Mouse (Mus musculus): ENCODE results near the gene Dstyk.

Gene Dstyk

GRCm38 (mm10) chr1:132388813-132389803 lies 28.2 kb upstream of the Dstyk start:
- no peak for DNase-seq

- DNase-seq: peak; percentile 40
These were observed 27.3 kb upstream of the Dstyk start for GRCm38 (mm10) chr1:132389886-132390585.

GRCm38 (mm10) chr1:132390691-132391579 lies 26.4 kb upstream of the Dstyk start, which contains the start of gene Tmcc2:
Gene Tmcc2, minus strand, starts transcription at chr1:132391281.
- DNase-seq: peak; percentile 55

GRCm38 (mm10) chr1:132391580-132392022 lies 25.8 kb upstream of the Dstyk start:
- DNase-seq: peak; percentile 71

GRCm38 (mm10) chr1:132392872-132393271 lies 24.5 kb upstream of the Dstyk start:
- no peak for DNase-seq

GRCm38 (mm10) chr1:132396705-132397104 lies 20.6 kb upstream of the Dstyk start:
- DNase-seq: no peak

GRCm38 (mm10) chr1:132400538-132400937 lies 16.8 kb upstream of the Dstyk start:
- DNase-seq: no peak

GRCm38 (mm10) chr1:132401843-132402242 lies 15.5 kb upstream of the Dstyk start:
- DNase-seq: no peak

GRCm38 (mm10) chr1:132410657-132411056 lies 6.7 kb upstream of the Dstyk start:
- DNase-seq: no peak

- DNase-seq: no peak
These were observed 962 bp upstream of the Dstyk start for GRCm38 (mm10) chr1:132416244-132416942.

GRCm38 (mm10) chr1:132416943-132417290 lies 438 bp upstream of the Dstyk start:
- no peak for DNase-seq

GRCm38 (mm10) chr1:132420206-132420605 lies 2.9 kb downstream of the Dstyk start:
- no peak for DNase-seq

GRCm38 (mm10) chr1:132420662-132421061 lies 3.3 kb downstream of the Dstyk start:
- DNase-seq: no peak

- no peak for DNase-seq
These were observed 5.7 kb downstream of the Dstyk start for GRCm38 (mm10) chr1:132422912-132423696.

GRCm38 (mm10) chr1:132425600-132425999 lies 8.2 kb downstream of the Dstyk start:
- DNase-seq: no peak

GRCm38 (mm10) chr1:132430818-132431217 lies 13.5 kb downstream of the Dstyk start:
- DNase-seq: no peak

GRCm38 (mm10) chr1:132431716-132432115 lies 14.4 kb downstream of the Dstyk start:
- DNase-seq: peak; percentile 44

GRCm38 (mm10) chr1:132433349-132433748 lies 16.0 kb downstream of the Dstyk start:
- DNase-seq: peak; percentile 11

- DNase-seq: no peak
These were observed 16.7 kb downstream of the Dstyk start for GRCm38 (mm10) chr1:132434032-132434431.

- no peak for DNase-seq
These were observed 19.1 kb downstream of the Dstyk start for GRCm38 (mm10) chr1:132436320-132436958.

GRCm38 (mm10) chr1:132436960-132437359 lies 19.6 kb downstream of the Dstyk start:
- DNase-seq: no peak

Measured in right cerebral cortex, postnatal 4 days (tissue).